Mouse (Mus musculus) neural tube, embryonic 12.5 days (tissue): ENCODE measurements around the gene Gkn3. TPM values are rescaled to one million over a fixed set of nuclear protein-coding genes. Genes with fewer than 3 reads are reported as not detected.

Experiments used
- ATAC-seq: fragments of 200-750 bp; cut with Nextera tagmentation; 2 replicates; pipeline ENCODE4 v1.8.0; 2017; ENCODE audit warnings: low read depth, mild to moderate bottlenecking, moderate TSS enrichment, moderate library complexity; ENCODE audit not compliant: low FRiP score
- H3K27ac ChIP-seq: fragments of 300-500 bp; sonication (generic); 2 replicates; pipeline ENCODE4 v1.5.1; 2016
- H3K27me3 ChIP-seq: fragments of 300-500 bp; sonication (generic); replicated peaks from 2 replicates; pipeline ENCODE4 v1.6.1; 2016; ENCODE audit warnings: mild to moderate bottlenecking
- H3K36me3 ChIP-seq: fragments of 300-500 bp; sonication (generic); 2 replicates; pipeline ENCODE4 v1.6.1; 2016; ENCODE audit warnings: mild to moderate bottlenecking
- H3K4me1 ChIP-seq: fragments of 300-500 bp; sonication (generic); 2 replicates; pipeline ENCODE4 v1.6.1; 2016
- H3K4me2 ChIP-seq: fragments of 300-500 bp; sonication (generic); replicated peaks from 2 replicates; pipeline ENCODE4 v1.6.1; 2016; ENCODE audit warnings: mild to moderate bottlenecking
- H3K4me3 ChIP-seq: fragments of 300-500 bp; sonication (generic); 2 replicates; pipeline ENCODE4 v1.5.1; 2016
- H3K9ac ChIP-seq: fragments of 300-500 bp; sonication (generic); 2 replicates; pipeline ENCODE4 v1.6.1; 2016; ENCODE audit warnings: mild to moderate bottlenecking
- H3K9me3 ChIP-seq: fragments of 300-500 bp; sonication (generic); 2 replicates; pipeline ENCODE4 v1.6.1; 2016; ENCODE audit warnings: mild to moderate bottlenecking
- WGBS: fragments of 180-500 bp; shearing (Covaris S2); methylation state at CpG from one replicate; pipeline ENCODE4 v1.1.7; 2016; 5-methylcytosine and 5-hydroxymethylcytosine counted together
- polyA plus RNA-seq: library from polyadenylated mRNA; unstranded; fragments of >200 nt; fragmentation: Nextera tagmentation; extraction: Ambion mirVana; gene quantifications from 2 replicates; pipeline ENCODE4 v1.2.1, GENCODE M21; 2016

The Gkn3 gene
- polyA plus RNA-seq, 1 experiment from 2014 or later = not detected

DNA sequence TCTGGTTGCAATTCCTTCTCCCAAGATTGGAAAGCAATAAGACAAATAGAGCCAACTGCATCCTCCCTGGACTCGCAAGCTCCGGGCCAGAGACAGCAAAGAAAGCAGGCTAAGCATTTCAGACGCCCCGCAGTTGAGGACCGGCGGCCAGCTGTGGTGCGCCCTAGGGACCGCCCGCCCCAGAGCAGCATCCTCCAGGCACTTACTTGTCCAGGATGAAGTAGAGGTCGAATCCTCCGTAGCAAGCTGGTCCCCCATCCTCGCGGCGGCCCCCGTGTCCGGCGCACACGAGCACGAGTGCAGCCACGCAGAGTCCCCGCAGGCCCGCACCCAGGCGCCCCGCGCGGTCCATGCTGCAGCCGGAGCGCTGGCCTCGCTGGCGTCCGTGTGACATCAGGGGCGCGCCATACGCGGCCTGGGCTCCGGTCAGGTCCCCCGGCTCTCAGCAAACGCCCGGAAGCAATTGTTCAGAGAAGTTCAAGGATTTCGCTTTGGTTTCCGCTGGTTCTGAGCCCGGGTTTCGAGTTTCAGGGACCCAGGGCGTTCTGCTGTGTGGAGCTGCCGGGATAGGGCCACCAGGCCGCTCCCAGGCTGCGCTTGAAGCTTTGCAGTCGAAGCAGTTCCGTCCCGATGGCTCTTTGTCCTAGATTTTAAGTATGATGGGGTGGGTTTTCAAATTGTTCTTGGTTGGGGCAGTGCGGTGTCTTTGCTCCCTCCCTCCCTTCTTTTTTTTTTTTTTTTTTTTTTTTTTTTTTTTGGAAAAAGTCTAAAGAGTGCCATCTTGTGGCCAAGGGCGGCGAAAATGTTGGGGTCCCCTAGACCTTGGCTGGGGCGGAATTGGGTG, 53.4 kb downstream of the Gkn3 start, which contains the start of gene Antxr1:
Antxr1 (minus strand) TSS at position 731 of the 844 bp plus-strand sequence.
- Histone ChIP-seq H3K4me1 (peaks cover 13% of the 10 kb centered on the region), H3K4me2 (peak within 1 kb of the TSS; percentile 91), H3K27ac (no peak within 1 kb of the TSS; the same call in 1 of the 2 replicates), H3K27me3 (no peaks in the 10 kb centered on the region), H3K36me3 (no peaks in the 10 kb centered on the region), H3K9me3 (no peaks in the 10 kb centered on the region), H3K9ac (peak within 1 kb of the TSS; percentile 86), H3K4me3 (peak within 1 kb of the TSS; percentile 72)
- peak; percentile 85 for ATAC-seq
- under 1% methylated on average over 54 of the region's 54 CpGs for WGBS

DNA sequence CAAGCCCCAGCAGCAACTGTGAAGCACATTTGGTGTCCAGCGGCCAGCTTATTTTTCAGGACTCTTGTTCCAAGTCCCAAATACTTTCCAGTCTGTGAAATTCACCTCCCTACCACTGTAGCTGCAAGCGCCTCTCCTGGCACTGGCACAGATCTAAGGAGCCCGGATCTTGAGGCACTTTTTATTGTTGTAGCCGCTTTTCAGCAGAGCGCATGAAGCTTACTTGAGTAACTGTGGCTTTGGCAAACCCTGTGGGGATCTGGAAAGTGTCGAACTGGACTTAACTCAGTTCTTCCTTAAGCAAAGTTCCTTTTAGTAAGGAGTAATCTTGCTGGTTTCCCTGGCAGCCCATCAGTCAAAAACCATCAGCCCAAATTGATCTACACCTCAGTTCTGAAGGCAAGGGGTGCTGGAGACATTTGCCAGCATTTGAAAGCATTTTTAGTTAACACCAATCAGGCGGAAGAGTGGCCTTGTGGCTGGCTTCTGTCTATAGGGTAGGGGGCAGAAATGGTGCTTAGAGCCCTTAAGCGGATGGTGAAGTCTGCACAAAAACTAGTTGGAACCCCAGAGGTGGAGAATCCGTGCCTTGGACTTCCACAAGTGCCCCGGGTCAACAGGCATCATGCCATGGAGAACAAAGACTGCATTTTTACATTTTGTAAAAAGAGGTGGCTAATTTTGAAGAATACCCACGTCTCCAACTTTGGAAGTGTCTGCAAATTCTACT, 54.2 kb downstream of the Gkn3 start:
- Histone ChIP-seq H3K4me1 (peaks cover 13% of the 10 kb centered on the region), H3K4me3 (peak overlapping the region; percentile 72), H3K4me2 (peak overlapping the region; percentile 91), H3K9ac (peak overlapping the region; percentile 86), H3K27me3 (no peaks in the 10 kb centered on the region), H3K27ac (no peak overlapping the region), H3K9me3 (no peaks in the 10 kb centered on the region), H3K36me3 (no peaks in the 10 kb centered on the region)
- 10% methylated on average over 11 of the region's 11 CpGs for WGBS
- no peak for ATAC-seq

Other genes starting within 250 kb of the Gkn3 start
- gene Antxr1, start 53.1 kb downstream of the Gkn3 start, polyA plus RNA-seq = 4.8 TPM in 2 replicates
- gene Gkn1, start 38.0 kb downstream of the Gkn3 start, polyA plus RNA-seq = not detected in 2 replicates
- gene Gkn2, start 15.6 kb downstream of the Gkn3 start, polyA plus RNA-seq = not detected in 2 replicates
- gene Bmp10, start 40.1 kb upstream of the Gkn3 start, polyA plus RNA-seq = not detected in 2 replicates
- gene Arhgap25, start 144.3 kb upstream of the Gkn3 start, polyA plus RNA-seq = 2.8 and 3.8 TPM in 2 replicates
- 3.1 and 4.1 TPM in 2 replicates for gene Prokr1, start 201.8 kb upstream of the Gkn3 start, polyA plus RNA-seq